Mouse (Mus musculus): ENCODE data around the gene Maco1. TPM values are rescaled to one million over a fixed set of nuclear protein-coding genes. Genes with fewer than 3 reads are reported as not detected.

Gene Maco1
- polyA plus RNA-seq, 1 experiment from 2014 or later, result 20.8 TPM

GRCm38 (mm10) chr4:134856501-134856900 lies 3.4 kb upstream of the Maco1 start:
- Histone ChIP-seq H3K27ac (replicated peaks) (peak overlapping the region; percentile 67), H3K27me3 (ENCODE audit: control insufficient read depth, insufficient read depth, low read length) (no peaks in the 10 kb centered on the region), H3K9me3 (ENCODE audit: control insufficient read depth, low read length) (no peaks in the 10 kb centered on the region), H3K36me3 (ENCODE audit: control insufficient read depth, insufficient read depth, low read length) (no peaks in the 10 kb centered on the region), H3K4me3 (ENCODE audit: low read depth, low read length) (no peak overlapping the region), H3K4me2 (replicated peaks; ENCODE audit: low read depth) (no peak overlapping the region), H3K9ac (ENCODE audit: low read length) (no peak overlapping the region), H3K4me1 (replicated peaks; ENCODE audit: control insufficient read depth, insufficient read depth) (no peaks in the 10 kb centered on the region)
- no peak for TF ChIP-seq EP300 (optimal IDR thresholded peaks at IDR 0.05)
- TF ChIP-seq CTCF (IDR thresholded peaks at IDR 0.05; ENCODE audit: low read depth), result no peak
- DNase-seq (ENCODE audit: low spot score) (no peak), ATAC-seq (ENCODE audit: low FRiP score, low TSS enrichment) (no peak)
- 36% methylated on average over 5 of the region's 5 CpGs for WGBS

- Histone ChIP-seq H3K36me3 (ENCODE audit: control insufficient read depth, insufficient read depth, low read length) (no peaks in the 10 kb centered on the region), H3K9ac (ENCODE audit: low read length) (no peak overlapping the region), H3K27me3 (ENCODE audit: control insufficient read depth, insufficient read depth, low read length) (no peaks in the 10 kb centered on the region), H3K4me1 (replicated peaks; ENCODE audit: control insufficient read depth, insufficient read depth) (no peaks in the 10 kb centered on the region), H3K4me3 (ENCODE audit: low read depth, low read length) (no peak overlapping the region), H3K4me2 (replicated peaks; ENCODE audit: low read depth) (no peak overlapping the region), H3K27ac (replicated peaks) (peak overlapping the region; percentile 67), H3K9me3 (ENCODE audit: control insufficient read depth, low read length) (no peaks in the 10 kb centered on the region)
- TF ChIP-seq EP300 (optimal IDR thresholded peaks at IDR 0.05) (no peak), CTCF (IDR thresholded peaks at IDR 0.05; ENCODE audit: low read depth) (no peak)
- DNase-seq (ENCODE audit: low spot score) (no peak), ATAC-seq (ENCODE audit: low FRiP score, low TSS enrichment) (no peak)
- 42% methylated on average over 5 of the region's 5 CpGs for WGBS
These were observed 2.9 kb upstream of the Maco1 start for GRCm38 (mm10) chr4:134856056-134856455.

GRCm38 (mm10) chr4:134855371-134855770 lies 2.2 kb upstream of the Maco1 start:
- WGBS, result 45% methylated on average over 3 of the region's 3 CpGs
- ATAC-seq (ENCODE audit: low FRiP score, low TSS enrichment), result no peak
- Histone ChIP-seq H3K27me3 (ENCODE audit: control insufficient read depth, insufficient read depth, low read length) (no peaks in the 10 kb centered on the region), H3K27ac (replicated peaks) (peak overlapping the region; percentile 69), H3K36me3 (ENCODE audit: control insufficient read depth, insufficient read depth, low read length) (no peaks in the 10 kb centered on the region), H3K4me2 (replicated peaks; ENCODE audit: low read depth) (no peak overlapping the region), H3K4me3 (ENCODE audit: low read depth, low read length) (no peak overlapping the region), H3K9me3 (ENCODE audit: control insufficient read depth, low read length) (no peaks in the 10 kb centered on the region), H3K9ac (ENCODE audit: low read length) (no peak overlapping the region), H3K4me1 (replicated peaks; ENCODE audit: control insufficient read depth, insufficient read depth) (no peaks in the 10 kb centered on the region)
- no peak for TF ChIP-seq CTCF (IDR thresholded peaks at IDR 0.05; ENCODE audit: low read depth)
- peak; percentile 42 for TF ChIP-seq EP300 (optimal IDR thresholded peaks at IDR 0.05)
- DNase-seq (ENCODE audit: low spot score), result no peak

GRCm38 (mm10) chr4:134853637-134854485 lies 716 bp upstream of the Maco1 start:
- H3K9ac ChIP-seq (ENCODE audit: low read length), result peak overlapping the region; percentile 80
- WGBS, result 1% methylated on average over 77 of the region's 91 CpGs
- no peaks in the 10 kb centered on the region for H3K4me1 ChIP-seq (replicated peaks; ENCODE audit: control insufficient read depth, insufficient read depth)
- H3K36me3 ChIP-seq (ENCODE audit: control insufficient read depth, insufficient read depth, low read length), result no peaks in the 10 kb centered on the region
- H3K27me3 ChIP-seq (ENCODE audit: control insufficient read depth, insufficient read depth, low read length), result no peaks in the 10 kb centered on the region
- peak overlapping the region; percentile 83 for H3K4me2 ChIP-seq (replicated peaks; ENCODE audit: low read depth)
- H3K4me3 ChIP-seq (ENCODE audit: low read depth, low read length), result peak overlapping the region; percentile 96
- ATAC-seq (ENCODE audit: low FRiP score, low TSS enrichment), result peak; percentile 93
- H3K27ac ChIP-seq (replicated peaks), result peak overlapping the region; percentile 98
- peak; percentile 95 for DNase-seq (ENCODE audit: low spot score)
- TF ChIP-seq EP300 (optimal IDR thresholded peaks at IDR 0.05) (peak; percentile 16), CTCF (IDR thresholded peaks at IDR 0.05; ENCODE audit: low read depth) (no peak)
- H3K9me3 ChIP-seq (ENCODE audit: control insufficient read depth, low read length), result no peaks in the 10 kb centered on the region

GRCm38 (mm10) chr4:134852438-134853255 lies 498 bp downstream of the Maco1 start:
- Histone ChIP-seq H3K4me1 (replicated peaks; ENCODE audit: control insufficient read depth, insufficient read depth) (no peaks in the 10 kb centered on the region), H3K9me3 (ENCODE audit: control insufficient read depth, low read length) (no peaks in the 10 kb centered on the region), H3K27ac (replicated peaks) (peak overlapping the region; percentile 98), H3K36me3 (ENCODE audit: control insufficient read depth, insufficient read depth, low read length) (no peaks in the 10 kb centered on the region), H3K4me2 (replicated peaks; ENCODE audit: low read depth) (peak overlapping the region; percentile 95), H3K9ac (ENCODE audit: low read length) (peak overlapping the region; percentile 91), H3K27me3 (ENCODE audit: control insufficient read depth, insufficient read depth, low read length) (no peaks in the 10 kb centered on the region), H3K4me3 (ENCODE audit: low read depth, low read length) (peak overlapping the region; percentile 96)
- WGBS, result under 1% methylated on average over 57 of the region's 106 CpGs
- peak; percentile 66 for DNase-seq (ENCODE audit: low spot score)
- TF ChIP-seq EP300 (optimal IDR thresholded peaks at IDR 0.05) (no peak), CTCF (IDR thresholded peaks at IDR 0.05; ENCODE audit: low read depth) (no peak)
- peak; percentile 38 for ATAC-seq (ENCODE audit: low FRiP score, low TSS enrichment)
